8 mouse cellular contexts compared by ENCODE assay signal in genomic region chr8:48222429-48222769, GRCm38 (mm10).
DNase-seq lines count a peak whose midpoint lies in the region; ATAC-seq and TF ChIP-seq lines count a peak whose summit lies in the region.

No protein-coding gene starts in this region.

- H3K4me3 ChIP-seq in embryonic facial prominence, embryonic 13.5 days = peak overlapping the region; percentile 36
- peak overlapping the region; percentile 35 for H3K4me3 ChIP-seq in limb, embryonic 13.5 days
- H3K4me3 ChIP-seq in midbrain, postnatal 0 days (ENCODE audit: low read depth, low read length) = peak overlapping the region; percentile 29
- peak overlapping the region; percentile 38 for H3K4me3 ChIP-seq in stomach, postnatal 0 days (ENCODE audit: low read depth, low read length)

- peaks cover 8% of the 10 kb centered on the region for H3K36me3 ChIP-seq in embryonic facial prominence, embryonic 13.5 days
- no peaks in the 10 kb centered on the region for H3K36me3 ChIP-seq in limb, embryonic 13.5 days
- no peaks in the 10 kb centered on the region for H3K36me3 ChIP-seq in midbrain, postnatal 0 days (ENCODE audit: insufficient read depth, low read length)
- no peaks in the 10 kb centered on the region for H3K36me3 ChIP-seq in stomach, postnatal 0 days (ENCODE audit: control insufficient read depth, insufficient read depth, low read length)

- 12% methylated on average over 11 of the region's 11 CpGs for WGBS in embryonic facial prominence, embryonic 13.5 days
- WGBS in limb, embryonic 13.5 days = 11% methylated on average over 11 of the region's 11 CpGs
- WGBS in midbrain, postnatal 0 days = 12% methylated on average over 11 of the region's 11 CpGs
- WGBS in stomach, postnatal 0 days = 10% methylated on average over 11 of the region's 11 CpGs

- ATAC-seq in embryonic facial prominence, embryonic 13.5 days (ENCODE audit: insufficient number of reproducible peaks, insufficient read depth, low FRiP score, low TSS enrichment, low read depth) = peak; percentile 63; the same call in 1 of the 2 replicates
- peak; percentile 64 for ATAC-seq in limb, embryonic 13.5 days (ENCODE audit: low FRiP score, low read depth)
- ATAC-seq in midbrain, postnatal 0 days (ENCODE audit: low FRiP score) = peak; percentile 58; the same call in 1 of the 2 replicates
- ATAC-seq in stomach, postnatal 0 days (ENCODE audit: low FRiP score, low TSS enrichment) = peak; percentile 77; the same call in 1 of the 2 replicates

- H3K9me3 ChIP-seq in embryonic facial prominence, embryonic 13.5 days = no peaks in the 10 kb centered on the region
- no peaks in the 10 kb centered on the region for H3K9me3 ChIP-seq in limb, embryonic 13.5 days
- H3K9me3 ChIP-seq in midbrain, postnatal 0 days (ENCODE audit: low read length) = no peaks in the 10 kb centered on the region
- no peaks in the 10 kb centered on the region for H3K9me3 ChIP-seq in stomach, postnatal 0 days (ENCODE audit: control insufficient read depth, low read length)

- H3K4me1 ChIP-seq in embryonic facial prominence, embryonic 13.5 days = peaks cover 19% of the 10 kb centered on the region
- H3K4me1 ChIP-seq in limb, embryonic 13.5 days = peaks cover 37% of the 10 kb centered on the region
- peaks cover 2% of the 10 kb centered on the region; the same call in 1 of the 2 replicates for H3K4me1 ChIP-seq in midbrain, postnatal 0 days (ENCODE audit: insufficient read depth, low read length)
- H3K4me1 ChIP-seq in stomach, postnatal 0 days (replicated peaks; ENCODE audit: control insufficient read depth, insufficient read depth) = no peaks in the 10 kb centered on the region

- peak; percentile 95 for TF ChIP-seq CTCF in midbrain, postnatal 0 days (IDR thresholded peaks at IDR 0.05)
- peak; percentile 97 for TF ChIP-seq CTCF in stomach, postnatal 0 days (IDR thresholded peaks at IDR 0.05; ENCODE audit: low read depth)

- H3K27me3 ChIP-seq in embryonic facial prominence, embryonic 13.5 days = peaks cover 13% of the 10 kb centered on the region
- peaks cover 15% of the 10 kb centered on the region; the same call in 1 of the 2 replicates for H3K27me3 ChIP-seq in limb, embryonic 13.5 days
- no peaks in the 10 kb centered on the region for H3K27me3 ChIP-seq in midbrain, postnatal 0 days (ENCODE audit: insufficient read depth, low read length)
- H3K27me3 ChIP-seq in stomach, postnatal 0 days (ENCODE audit: control insufficient read depth, insufficient read depth, low read length) = no peaks in the 10 kb centered on the region

- H3K4me2 ChIP-seq in embryonic facial prominence, embryonic 13.5 days = peak overlapping the region; percentile 60
- H3K4me2 ChIP-seq in limb, embryonic 13.5 days (replicated peaks) = peak overlapping the region; percentile 69
- peak overlapping the region; percentile 69 for H3K4me2 ChIP-seq in midbrain, postnatal 0 days (ENCODE audit: low read depth, low read length, poor library complexity, severe bottlenecking)
- H3K4me2 ChIP-seq in stomach, postnatal 0 days (replicated peaks; ENCODE audit: low read depth) = peak overlapping the region; percentile 76

- no peak overlapping the region for H3K27ac ChIP-seq in embryonic facial prominence, embryonic 13.5 days
- H3K27ac ChIP-seq in limb, embryonic 13.5 days = no peak overlapping the region
- no peak overlapping the region for H3K27ac ChIP-seq in midbrain, postnatal 0 days (ENCODE audit: low read depth, low read length)
- H3K27ac ChIP-seq in stomach, postnatal 0 days (replicated peaks) = no peak overlapping the region

- TF ChIP-seq EP300 in stomach, postnatal 0 days (optimal IDR thresholded peaks at IDR 0.05) = no peak

- peak; percentile 25 for DNase-seq in 3134 (ENCODE audit: extremely low read depth, insufficient read length, low spot score)
- DNase-seq in adrenal gland, postnatal 36 days = peak; percentile 88 to 91
- DNase-seq in heart, adult 9 months (ENCODE audit: low spot score in 2 of 2) = peak; percentile 29 to 68
- peak; percentile 86 for DNase-seq in kidney, adult 9 months
- peak; percentile 95 for DNase-seq in midbrain, postnatal 0 days (ENCODE audit: low spot score)
- peak; percentile 85 for DNase-seq in stomach, postnatal 0 days (ENCODE audit: low spot score)

- peak overlapping the region; percentile 65 for H3K9ac ChIP-seq in embryonic facial prominence, embryonic 13.5 days
- H3K9ac ChIP-seq in limb, embryonic 13.5 days = peak overlapping the region; percentile 54; the same call in 1 of the 2 replicates
- no peak overlapping the region for H3K9ac ChIP-seq in midbrain, postnatal 0 days (replicated peaks; ENCODE audit: low read length, poor library complexity, severe bottlenecking)
- peak overlapping the region; percentile 47 for H3K9ac ChIP-seq in stomach, postnatal 0 days (ENCODE audit: low read length)

Comparison
In these comparisons a context has a peak if more than half of its experiments do, and no peak if none do; other contexts are left out.
1. DNase-seq: peak in every context shown above with its lines; median percentile 95 in midbrain, postnatal 0 days; 90 in adrenal gland, postnatal 36 days; 86 in kidney, adult 9 months; 85 in stomach, postnatal 0 days; 48 in heart, adult 9 months; 25 in 3134.